Mouse (Mus musculus) spleen, postnatal 36 days (tissue): ENCODE data around the gene Pdzrn3.

Experiments used
- DNase-seq, 2 experiments: peaks; one replicate each; pipeline ENCODE4 v3.0.0; 2022; ENCODE audit warnings: low spot score in 2 of 2, mixed read lengths in 1 of 2

Gene Pdzrn3

GRCm38 (mm10) chr6:101327741-101328140, 50.0 kb downstream of the Pdzrn3 start:
- DNase-seq, result no peak

GRCm38 (mm10) chr6:101327196-101327595, 50.5 kb downstream of the Pdzrn3 start:
- DNase-seq, result no peak

DNA sequence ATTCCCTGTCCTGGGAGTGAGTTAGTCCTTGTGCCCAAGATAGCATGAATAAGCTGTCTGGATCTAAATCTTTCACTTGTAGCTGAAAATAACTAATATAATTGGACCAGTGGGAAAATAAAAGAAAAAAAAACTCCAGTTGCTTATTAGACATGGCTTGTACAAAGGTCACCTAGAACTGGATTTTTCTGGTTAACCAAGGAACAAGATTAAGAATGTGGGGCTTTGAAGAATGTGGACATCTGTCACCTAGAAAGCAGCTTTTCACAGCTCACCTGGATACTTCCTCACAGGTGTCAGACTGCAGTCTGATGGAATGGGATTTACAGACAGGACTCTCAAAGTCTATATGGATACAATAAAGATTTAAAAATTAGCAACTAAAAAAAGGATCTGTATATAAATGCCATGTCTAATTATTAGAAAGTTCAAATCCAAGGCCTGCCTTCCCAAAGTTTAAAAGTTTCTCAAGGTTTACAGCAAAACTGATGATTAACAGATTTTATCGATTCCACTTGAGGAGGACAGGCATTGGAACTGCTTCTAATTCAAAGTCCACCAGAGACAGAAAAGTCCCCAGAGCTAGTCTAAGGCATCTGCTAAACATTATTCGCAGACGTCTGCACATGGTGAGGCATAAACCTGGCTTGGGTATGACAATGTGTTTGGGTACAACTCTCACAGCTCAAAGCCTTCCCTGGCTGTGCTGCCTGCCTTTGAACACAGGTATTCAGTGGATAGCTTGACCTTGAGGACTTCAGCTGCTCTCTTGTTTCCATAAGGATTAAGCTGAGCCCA, 51.7 kb downstream of the Pdzrn3 start:
- DNase-seq, result no peak

DNA sequence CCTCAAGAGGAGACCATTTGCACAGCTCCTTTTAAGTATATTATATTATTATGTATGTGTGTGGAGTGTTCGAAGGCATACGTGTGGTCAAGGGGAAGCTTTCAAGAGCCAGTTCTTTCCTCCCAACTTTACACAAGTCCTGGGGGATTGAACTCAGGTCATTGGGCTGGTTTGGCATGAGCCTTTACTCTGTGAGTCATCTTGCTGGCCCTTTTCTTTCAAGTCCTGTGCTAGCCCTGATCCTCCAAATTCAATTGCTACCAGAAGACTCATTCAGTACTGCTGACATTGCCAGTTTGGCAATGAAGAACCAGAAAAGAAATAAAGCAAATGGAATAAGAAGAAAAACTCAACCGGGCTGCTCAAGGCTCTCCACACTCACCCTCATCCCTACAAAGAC, 55.1 kb downstream of the Pdzrn3 start:
- DNase-seq, result no peak

DNA sequence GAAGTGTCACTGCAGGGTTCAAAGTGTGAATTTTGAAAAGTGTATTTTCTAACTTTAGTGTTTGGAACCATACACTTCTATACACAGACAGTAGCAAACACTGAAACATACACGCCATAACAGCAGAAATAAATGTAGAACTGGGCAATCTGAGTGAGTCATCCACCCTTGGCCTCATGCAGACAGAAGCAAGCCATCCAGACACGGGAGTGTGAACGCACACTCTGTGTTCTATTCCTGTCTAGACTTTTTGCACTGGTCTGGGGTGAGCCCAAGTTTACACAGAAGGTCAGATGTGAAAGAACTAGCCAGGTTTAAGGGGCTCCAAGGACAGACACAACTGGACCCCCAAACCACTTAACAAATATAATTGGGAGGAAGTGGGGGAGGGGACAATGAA, 57.3 kb downstream of the Pdzrn3 start:
- DNase-seq, result no peak

DNA sequence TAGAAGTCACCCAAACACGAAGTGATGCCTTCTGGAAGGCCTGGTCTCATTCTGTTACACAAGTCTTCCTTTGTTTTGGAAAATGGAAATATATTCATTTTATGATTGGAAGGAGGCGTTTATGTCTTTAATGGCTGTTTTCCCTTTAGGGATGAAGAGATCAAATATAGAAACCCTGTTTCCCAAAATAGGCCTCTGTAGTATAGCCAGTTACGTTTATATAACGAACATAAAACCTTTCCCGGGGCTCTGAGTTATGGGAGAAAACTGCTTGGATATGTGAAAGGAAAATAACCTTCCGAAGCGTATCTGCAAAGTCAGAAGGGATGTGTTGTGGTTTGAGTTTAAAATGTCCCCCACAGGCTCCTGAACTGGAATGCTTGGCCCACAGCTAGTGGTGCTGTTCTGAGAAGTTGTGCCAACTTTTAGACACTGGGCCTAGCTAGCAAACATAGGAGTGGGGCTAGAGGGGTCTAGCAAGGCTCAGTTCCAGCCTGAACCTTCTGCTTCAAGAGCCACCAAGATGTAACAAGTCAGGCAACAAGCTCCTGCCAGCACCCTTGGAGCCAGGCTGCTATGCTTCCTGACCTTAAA, 58.2 kb downstream of the Pdzrn3 start:
- no peak for DNase-seq

DNA sequence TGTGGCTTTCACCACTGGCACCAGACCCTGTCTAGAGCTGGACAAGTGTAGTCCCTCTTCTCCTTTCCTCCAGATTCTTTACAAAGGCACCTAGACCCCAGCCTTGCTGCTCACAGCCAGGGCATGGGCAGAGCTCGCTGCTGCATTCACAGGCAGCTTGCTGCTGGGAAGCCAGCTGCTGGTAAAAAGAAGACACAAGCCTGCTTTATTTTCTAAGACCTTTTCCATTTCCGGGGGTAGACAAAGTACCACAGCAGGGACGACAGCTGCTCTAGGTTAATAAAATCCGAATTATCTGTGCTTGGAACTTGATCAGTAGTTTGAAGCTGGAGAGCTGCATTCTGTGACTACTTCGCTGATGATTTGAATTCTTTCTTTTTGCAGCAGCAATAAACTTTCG, 59.2 kb downstream of the Pdzrn3 start:
- DNase-seq, result no peak

DNA sequence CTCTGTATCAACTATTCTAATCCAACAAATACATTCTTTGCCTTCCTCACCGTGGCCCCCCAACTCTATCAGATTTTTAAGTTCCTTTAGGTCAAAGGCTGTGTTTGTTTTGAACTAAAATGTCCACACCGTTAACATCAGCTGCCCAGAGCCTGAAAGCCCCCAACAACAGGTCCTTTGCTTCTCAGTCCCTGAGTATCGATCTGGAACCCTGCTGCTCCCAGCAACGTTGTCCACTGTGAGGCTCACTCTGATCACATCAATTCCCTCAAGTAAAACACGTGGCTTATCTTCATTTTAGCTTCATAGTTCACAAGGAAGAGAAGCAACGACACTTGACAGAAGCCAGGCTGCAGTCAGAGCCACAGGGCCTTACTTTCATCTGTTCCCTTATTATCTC, 66.3 kb downstream of the Pdzrn3 start:
- no peak for DNase-seq

GRCm38 (mm10) chr6:101310491-101310890, 67.2 kb downstream of the Pdzrn3 start:
- no peak for DNase-seq

DNA sequence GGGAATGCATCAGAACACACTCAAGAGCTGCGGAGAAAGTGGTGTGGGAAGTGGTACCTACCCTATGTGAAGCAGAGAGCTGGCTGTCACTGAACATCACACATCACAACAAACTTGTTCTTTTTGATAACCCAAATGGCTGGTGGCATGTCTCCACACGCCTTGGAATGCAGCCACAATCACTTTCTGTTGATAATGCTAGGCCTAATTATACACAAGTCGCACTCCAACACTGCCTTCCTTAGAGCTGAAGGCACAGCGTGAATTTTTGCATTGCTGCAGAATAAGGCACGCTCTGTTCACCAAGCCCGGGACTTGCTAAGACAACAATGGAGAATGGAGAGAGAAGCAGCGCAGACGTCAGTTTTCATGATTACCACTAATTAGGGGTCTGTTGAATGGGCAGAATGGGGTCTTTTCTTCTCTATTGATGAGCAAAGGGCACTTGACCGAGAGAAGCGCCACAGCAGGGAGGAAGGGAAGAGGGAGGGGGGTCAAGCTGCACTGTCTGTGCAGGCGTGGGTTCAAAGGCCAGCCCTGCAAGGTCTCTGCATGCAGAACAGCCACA, 69.6 kb downstream of the Pdzrn3 start:
- DNase-seq, result no peak

GRCm38 (mm10) chr6:101306834-101307233, 70.9 kb downstream of the Pdzrn3 start:
- no peak for DNase-seq

GRCm38 (mm10) chr6:101305543-101305942, 72.2 kb downstream of the Pdzrn3 start:
- DNase-seq, result no peak

DNA sequence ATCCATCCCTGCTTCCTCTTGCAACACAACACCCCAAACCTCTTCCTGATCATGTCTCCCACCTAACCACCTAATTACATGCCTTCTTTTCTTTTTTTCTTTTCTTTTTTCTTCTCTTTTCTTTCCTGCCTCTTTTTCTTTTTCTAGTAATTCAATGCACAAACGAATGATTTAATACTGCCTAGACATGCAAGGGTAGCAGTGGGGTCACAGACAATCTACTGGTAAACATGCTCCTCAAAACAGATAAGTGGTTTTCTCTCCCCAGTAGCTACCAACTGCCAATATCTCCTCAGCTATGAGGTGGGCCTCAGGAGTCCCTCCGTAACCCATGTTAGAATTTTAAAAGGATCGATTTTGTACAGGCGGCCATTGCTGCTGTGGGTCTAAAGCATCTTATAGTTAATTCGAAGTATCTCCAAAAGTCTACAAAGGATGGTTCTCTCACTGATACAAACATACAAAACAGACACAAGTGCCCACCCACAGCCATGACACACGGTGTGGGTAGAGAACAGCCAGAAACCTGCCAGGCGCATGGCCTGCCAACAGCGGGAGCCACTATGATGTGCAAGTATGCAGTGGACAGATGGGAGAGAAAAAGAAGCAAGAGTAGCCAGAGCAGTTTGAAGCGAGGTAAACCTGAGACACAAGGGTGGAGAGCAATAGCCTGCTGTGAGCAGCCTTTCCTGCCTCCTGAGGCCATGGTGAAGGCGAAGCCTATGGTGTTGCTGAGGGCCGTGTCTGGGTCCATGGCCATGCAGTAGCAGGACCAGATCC, 73.5 kb downstream of the Pdzrn3 start:
- no peak for DNase-seq

DNA sequence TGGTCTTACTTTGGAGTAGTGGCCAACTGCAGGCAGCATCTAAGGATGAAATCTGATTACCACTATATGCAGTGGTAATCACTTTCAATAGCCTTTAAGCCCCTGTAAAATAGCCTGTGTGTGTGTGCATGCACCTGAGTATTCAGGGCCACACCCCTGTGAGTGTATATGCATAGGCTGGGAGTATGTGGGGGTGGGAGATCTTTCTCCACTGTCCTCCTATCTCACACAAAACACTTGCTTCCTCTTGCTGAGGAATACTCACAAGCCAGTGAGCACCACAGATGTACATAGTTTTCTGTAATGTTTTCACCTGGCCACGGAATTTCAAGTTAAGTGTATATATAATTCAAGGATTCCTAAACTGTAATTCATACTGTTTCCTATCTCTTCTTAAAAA, 74.2 kb downstream of the Pdzrn3 start:
- DNase-seq, result no peak

GRCm38 (mm10) chr6:101301154-101301553, 76.5 kb downstream of the Pdzrn3 start:
- no peak for DNase-seq

GRCm38 (mm10) chr6:101299434-101299833, 78.3 kb downstream of the Pdzrn3 start:
- DNase-seq, result no peak

- DNase-seq, result no peak
Observed at GRCm38 (mm10) chr6:101297563-101298520, 79.9 kb downstream of the Pdzrn3 start.

GRCm38 (mm10) chr6:101296997-101297396, 80.7 kb downstream of the Pdzrn3 start:
- no peak for DNase-seq

DNA sequence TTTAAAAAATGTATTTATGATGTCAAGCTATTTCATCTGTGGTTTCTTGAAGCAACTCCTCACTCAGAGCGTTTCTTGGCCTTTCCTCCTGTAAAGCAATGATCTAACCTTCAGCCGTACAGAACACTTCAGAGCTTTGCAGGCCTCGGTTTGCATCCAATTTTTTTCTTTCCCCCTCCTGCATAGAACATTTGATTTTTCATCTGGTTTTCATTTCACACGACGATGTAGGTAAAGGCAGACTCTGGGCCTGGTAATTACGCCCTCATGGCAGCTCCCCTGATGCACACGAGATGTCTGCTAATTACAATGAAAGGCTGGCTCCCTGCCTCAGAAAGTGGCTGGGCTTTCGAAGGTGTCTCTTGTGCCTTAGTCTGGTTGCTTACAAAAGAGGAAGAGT, 81.4 kb downstream of the Pdzrn3 start:
- no peak for DNase-seq

GRCm38 (mm10) chr6:101293036-101293572, 84.6 kb downstream of the Pdzrn3 start:
- no peak for DNase-seq

DNA sequence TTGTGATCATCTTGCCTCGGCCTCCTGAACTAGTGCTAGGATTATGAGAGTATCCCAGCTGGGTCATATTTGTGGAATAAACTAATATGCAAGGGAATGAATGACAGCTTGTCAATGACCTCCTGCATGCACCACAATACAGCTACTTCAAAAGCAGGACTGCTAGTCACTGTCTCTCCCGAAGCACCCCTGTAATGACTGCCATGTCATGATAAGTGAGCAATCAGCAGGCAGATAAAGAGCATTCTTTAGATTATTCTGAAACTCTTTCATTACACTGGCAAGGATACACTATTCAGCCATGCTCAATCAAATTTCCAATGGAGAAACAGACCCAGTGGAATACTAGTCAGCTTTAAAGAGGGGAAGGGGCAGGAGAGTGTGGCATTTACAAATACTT, 85.8 kb downstream of the Pdzrn3 start:
- DNase-seq, result no peak
